Mouse (Mus musculus): ENCODE results near the gene Cntn5.

- TF ChIP-seq POLR2A (IDR thresholded peaks at IDR 0.05; ENCODE audit: insufficient read length, low read depth) (no peak), POLR2AphosphoS2 (IDR thresholded peaks at IDR 0.05; ENCODE audit: insufficient read length, low read depth) (no peak), CEBPB (IDR thresholded peaks at IDR 0.05; ENCODE audit: insufficient read depth, poor library complexity, severe bottlenecking) (no peak), MAX (IDR thresholded peaks at IDR 0.05; ENCODE audit: low read depth) (no peak), MYOD1 (IDR thresholded peaks at IDR 0.05; ENCODE audit: control insufficient read depth in 1 of 3, insufficient read length in 2 of 3, low read depth in 2 of 3) (no peak)
These were observed 889.4 kb downstream of the Cntn5 start for GRCm38 (mm10) chr9:10015129-10015528.

All from myocyte (in vitro differentiated cells).